Mouse (Mus musculus) granulocyte monocyte progenitor cell, adult 5-6 weeks (primary cell): Measurements from ENCODE around the gene B3galnt1. TPM values are rescaled to one million over a fixed set of nuclear protein-coding genes. Genes with fewer than 3 reads are reported as not detected.
"Not testable (repeated sequence)": the region's sequence is repeated elsewhere in the genome, so short reads cannot be mapped to it uniquely, and the experiment has no call there.

Experiments
- ATAC-seq: replicated peaks from 2 replicates; pipeline ENCODE4 v1.8.0; 2016; ENCODE audit warnings: mild to moderate bottlenecking, moderate TSS enrichment, inconsistent platforms; ENCODE audit not compliant: poor library complexity, severe bottlenecking
- total RNA-seq, 2 experiments: library from RNA; stranded (forward) in 1 of 2; stranded (reverse) in 1 of 2; fragments of 200-712, 200-1000 nt in 1 of 2; fragments of >200 nt in 1 of 2; fragmentation: Nextera tagmentation in 1 of 2; gene quantifications; 2 replicates each; pipeline ENCODE4 v1.2.3; 2014 to 2017

The B3galnt1 gene
- total RNA-seq, 2 experiments from 2014 or later: 0.46 to 1.3 TPM

DNA sequence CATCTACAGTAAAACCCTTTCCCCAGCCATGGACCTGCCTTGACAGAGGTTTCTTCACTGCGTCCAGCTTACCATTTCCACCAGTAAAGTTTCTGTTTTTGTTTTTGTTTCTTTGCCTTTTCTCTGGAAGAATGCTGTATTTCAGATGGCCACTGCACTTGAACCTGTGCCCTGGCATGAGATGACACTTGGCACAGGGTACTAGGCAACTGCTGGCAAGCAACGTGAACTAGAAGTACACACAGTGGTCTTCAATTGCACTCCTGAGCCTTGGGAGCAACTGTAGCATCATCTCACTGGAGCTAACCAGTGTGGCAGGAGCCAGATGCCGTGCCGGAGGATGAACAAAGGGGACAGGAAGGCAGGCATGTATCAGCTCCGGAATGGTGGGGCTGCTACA, 26.2 kb downstream of the B3galnt1 start:
- no peak for ATAC-seq

DNA sequence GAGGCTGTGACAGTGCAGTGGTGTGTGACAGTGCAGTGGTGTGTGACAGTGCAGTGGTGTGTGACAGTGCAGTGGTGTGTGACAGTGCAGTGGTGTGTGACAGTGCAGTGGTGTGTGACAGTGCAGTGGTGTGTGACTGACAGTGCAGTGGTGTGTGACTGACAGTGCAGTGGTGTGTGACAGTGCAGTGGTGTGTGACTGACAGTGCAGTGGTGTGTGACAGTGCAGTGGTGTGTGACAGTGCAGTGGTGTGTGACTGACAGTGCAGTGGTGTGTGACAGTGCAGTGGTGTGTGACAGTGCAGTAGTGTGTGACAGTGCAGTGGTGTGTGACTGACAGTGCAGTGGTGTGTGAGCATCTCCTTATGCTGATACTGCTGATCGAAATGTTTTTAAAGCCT, 33.2 kb downstream of the B3galnt1 start:
- not testable (repeated sequence) for ATAC-seq

DNA sequence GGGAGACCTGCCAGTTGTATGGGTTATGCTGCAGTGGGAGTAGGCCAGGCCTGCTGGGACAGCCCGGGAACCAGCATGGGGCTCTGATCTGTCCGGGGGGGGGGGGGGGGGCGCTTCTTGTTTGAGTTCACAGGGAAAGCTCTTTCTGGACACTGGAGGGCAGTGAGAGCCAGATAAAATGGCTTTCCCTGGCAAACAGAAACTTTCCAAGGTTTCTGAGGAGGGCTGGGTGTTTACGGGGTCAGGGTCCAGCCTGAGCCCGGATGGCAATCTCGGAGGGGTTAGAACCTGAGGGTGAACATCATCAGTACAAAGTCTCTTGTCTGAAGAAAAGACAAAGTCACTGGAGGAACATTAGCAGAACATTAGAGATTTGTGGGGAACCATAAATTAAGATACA, 35.4 kb downstream of the B3galnt1 start:
- no peak for ATAC-seq

DNA sequence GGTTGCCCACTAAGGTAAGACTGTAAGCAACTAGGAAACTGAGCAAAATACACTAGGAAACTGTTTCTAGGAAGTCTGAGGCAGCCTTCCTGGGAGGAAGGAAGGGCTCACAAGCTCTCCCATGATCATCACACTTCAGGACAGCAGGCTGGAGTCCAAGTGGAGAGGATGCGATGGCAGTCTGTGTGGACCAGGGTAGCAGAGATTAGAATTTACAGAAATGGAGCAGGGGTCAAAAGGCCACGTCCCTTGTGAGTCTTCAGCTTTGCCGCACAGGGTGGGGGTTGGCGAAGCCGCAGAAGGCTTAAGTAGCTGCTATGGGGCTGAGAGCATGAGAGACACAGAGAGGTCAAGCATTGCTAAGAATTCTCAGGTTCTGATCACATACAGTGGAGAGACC, 37.1 kb downstream of the B3galnt1 start:
- no peak for ATAC-seq

DNA sequence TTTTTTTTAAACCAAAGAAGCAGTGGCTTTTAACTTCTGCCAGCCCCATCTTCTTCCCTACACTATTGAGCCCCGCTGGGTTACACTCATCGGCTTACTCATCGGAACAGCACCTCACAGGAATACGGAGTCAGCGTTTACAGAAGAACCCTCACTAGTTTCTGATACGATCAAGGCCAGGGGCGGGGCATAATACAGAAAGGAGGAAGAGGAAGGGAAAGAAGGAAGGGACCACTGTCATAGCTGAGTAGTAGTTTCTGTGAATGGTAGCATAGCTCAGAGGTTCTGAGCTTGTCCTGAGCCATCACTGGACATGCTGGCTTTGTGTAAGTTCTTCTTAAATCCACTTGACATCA, 38.8 kb downstream of the B3galnt1 start:
- ATAC-seq: peak; percentile 99

DNA sequence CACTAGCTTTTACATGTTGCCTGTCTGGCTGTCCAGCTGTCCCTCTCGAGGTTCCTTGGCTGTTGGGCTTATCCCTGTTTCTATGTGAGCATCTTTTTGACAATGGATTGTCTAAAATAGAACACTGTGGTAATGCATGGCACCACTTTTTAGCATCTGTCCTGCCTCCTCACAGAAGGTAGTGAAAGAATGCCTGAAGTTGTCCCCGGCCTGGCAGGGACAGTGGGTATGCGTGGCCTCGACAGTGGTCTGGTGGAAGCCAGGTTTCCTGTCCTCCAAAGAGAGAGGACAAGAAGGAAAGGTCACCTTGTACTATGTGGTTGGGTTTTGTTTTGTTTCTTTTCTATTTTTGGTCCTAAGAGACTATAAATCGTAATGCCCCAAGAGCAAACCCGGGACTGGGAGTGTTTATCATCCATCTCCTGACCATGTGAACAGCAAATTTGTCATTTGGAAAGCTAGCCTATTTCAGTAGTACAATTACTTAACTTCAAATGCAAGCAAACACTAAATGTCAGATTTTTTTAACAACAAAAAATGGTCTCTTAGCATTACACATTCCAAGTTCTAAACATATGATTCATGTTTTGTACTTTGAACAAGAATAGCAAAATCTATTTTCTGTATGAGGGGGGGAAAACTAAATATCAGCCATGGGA, 39.3 kb downstream of the B3galnt1 start:
- no peak for ATAC-seq

DNA sequence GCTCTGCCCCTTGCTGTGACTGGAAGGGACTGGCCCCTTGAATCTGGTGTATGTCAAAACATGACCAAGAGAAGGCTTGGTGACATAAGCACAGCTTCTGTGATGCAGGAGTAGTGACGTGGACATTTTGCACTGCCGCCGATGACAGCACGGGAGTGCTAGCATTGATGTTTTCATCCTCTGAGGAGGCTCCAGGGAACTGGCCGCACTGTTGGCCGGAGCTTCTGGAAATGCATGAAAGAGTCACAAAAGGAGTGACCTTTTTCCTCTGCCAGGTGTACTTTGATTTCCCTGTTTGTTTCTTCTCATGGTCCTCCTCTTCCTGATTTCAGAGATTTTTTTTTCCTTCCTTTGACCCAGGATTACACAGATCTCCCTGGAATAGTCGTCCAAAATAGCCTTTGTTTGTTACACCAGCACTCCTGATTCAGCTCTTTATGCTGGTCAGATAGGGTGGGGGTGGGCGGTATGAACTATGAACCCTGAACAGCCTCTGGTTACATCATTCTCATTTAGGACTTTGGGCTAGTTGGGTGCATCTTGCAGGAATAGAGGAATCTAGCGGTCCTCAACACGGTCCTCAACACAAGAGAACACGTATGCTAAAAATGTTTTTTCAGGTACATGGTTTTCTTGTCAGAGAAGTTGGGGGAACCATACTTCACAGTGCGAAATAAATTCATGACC, 42.5 kb downstream of the B3galnt1 start:
- no peak for ATAC-seq

DNA sequence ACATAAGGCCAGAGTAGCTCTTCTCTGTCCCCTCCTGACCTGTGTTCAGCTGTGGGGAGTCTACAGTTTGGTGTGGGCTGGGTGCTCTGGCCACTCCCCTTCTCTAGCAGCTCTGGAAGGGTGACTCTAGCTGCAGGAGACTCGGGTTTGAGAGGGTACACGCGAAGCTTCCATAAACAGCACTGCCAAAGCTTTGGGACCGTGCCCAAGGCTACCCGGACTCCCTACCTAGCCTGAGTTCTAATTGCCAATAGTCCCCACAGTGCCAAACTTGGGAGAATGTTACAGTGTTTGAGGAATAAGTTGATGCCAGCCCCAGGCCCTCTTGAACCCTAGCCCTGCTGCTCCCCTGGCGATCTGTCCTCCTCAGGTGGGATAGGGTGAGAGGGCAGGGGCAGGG, 43.2 kb downstream of the B3galnt1 start:
- no peak for ATAC-seq

DNA sequence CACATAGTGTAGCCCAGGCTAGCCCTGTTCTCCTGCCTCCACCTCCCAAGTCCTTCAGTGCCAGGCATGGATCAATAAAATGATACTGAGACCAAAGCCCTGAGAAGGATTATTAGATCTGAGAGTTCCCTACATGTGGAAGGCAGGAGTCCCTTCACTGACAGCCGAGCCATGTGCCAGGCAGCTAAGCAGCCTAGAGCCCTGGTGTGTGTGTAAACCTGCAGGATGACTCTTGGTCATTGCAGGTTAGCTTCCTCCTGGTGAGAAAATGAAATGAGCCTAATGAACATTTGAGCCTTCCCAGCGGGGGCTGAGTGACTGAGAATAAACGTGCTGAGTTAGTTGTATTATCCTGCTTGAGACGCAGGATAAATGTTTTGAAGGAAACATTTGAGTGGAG, 49.2 kb downstream of the B3galnt1 start:
- ATAC-seq: no peak

DNA sequence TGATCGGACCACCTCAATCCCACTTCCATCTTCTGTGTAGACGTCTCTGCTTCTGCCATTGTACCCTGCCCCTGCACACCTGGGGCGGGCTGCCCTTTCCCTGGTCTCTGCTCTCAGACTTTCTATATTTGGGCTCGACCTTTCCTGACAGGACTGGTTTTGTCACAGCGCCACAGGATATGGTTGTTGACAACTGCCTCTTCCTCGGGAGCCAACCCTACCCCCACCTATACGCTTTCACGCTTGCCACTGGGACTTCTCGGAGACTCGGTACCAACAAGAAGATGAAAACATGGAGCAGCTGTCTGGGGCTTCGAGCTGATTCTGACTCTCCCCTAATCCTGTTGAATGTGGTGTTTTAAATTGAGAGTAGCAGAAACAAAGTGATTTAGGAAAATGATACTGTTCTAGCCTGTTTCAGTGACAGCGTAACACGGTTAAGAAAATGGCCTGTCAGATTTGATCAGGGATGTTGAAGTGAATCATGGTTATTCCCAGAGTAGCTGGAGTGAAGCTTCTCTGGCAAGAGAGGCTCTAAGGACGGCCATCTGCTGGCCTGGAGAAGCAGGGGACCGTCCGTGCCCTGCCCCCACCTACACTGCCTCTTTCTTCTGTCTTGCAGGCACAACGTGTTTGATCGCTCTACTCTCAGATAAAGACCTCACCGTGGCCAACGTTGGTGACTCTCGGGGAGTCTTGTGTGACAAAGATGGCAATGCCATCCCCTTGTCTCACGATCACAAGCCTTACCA, 49.9 kb downstream of the B3galnt1 start:
- ATAC-seq: no peak

DNA sequence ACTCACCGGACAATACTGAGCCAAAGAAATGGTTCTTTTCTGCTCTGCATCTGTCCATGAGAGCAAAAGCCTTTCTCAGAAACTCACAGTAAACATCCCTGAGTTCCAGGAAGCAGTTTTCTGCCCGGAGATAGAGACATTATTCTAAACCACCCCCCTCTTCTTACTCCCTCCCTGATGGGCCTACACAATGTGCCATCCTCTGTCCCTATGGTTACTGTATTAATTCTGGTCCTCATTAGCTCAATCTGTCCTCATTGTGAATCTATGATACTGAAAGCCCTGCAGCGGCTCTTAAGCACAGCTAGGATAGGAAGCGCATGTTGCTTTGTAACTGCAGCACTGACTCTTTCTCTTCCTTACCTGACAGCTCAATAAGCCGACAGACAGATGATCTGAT, 53.7 kb downstream of the B3galnt1 start:
- ATAC-seq: no peak

DNA sequence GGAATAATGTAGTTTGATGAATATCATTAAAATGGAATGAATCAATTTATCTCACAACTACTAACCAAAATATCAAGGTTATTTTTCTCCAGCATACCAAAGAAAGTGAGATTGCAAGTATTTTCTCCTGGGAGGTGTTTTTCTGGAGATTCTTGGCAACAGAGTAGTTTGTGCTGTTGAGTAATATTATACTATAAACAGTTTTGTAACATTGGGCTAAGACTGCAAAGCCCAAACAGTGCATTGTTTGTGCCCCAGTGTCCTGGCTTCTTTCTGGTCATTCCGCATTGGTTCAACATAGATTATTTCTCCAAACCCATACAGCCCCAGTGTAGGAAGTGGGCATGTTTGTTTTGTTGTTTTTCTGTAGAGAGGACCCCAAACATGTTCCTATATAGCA, 55.0 kb downstream of the B3galnt1 start:
- ATAC-seq: no peak

DNA sequence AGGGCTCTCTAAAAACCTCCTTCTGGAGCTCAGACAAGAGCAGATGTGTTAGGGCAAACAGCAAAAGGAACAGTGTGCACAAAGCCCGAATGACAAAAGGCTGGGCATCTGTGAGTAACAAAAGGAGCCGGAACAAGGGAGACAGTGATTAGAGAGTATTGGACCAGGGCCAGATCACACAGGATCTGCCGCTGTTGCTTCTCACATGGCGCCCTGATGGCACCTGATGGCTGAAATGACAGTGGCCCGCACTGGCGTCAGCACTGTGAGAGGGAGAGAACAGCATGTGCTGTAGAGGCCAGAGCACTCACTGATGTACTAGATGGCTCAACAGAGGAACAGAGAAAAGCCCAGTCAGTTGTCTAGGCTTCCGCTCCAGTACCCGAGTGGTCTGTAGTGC, 55.8 kb downstream of the B3galnt1 start:
- ATAC-seq: no peak

DNA sequence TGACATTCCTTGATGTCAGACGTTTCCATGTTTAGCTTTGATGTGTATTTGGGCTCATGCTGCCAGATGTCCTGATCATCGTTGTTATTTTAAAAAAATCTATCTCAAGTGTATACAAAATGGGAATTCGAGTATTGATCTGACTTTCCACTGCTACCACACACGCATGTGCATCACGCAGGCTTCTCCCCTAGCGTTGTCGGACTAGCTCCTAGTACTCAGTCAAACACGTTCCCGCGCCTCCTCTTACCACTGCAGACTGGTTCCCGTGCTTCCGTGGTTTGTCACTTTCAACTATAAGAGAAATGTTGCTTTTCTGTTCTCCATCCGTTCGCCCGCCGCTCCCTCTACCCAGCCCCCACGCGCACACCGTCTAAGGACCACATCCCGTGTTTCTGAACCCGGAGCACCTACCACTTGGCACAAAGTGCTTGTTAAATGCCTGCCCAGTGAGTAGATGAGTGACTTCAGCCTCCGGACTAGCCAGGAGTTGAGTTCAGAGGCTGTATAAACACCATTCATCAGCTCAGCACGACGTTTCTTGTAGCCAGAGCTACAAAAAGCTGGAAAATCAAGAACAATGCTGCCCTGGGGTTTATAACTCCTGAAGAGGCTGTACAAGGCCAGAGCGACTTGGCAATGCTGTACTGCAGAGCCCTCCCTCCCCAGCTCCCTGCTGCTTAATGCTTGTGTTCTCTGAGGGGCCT, 62.7 kb downstream of the B3galnt1 start:
- ATAC-seq: no peak

DNA sequence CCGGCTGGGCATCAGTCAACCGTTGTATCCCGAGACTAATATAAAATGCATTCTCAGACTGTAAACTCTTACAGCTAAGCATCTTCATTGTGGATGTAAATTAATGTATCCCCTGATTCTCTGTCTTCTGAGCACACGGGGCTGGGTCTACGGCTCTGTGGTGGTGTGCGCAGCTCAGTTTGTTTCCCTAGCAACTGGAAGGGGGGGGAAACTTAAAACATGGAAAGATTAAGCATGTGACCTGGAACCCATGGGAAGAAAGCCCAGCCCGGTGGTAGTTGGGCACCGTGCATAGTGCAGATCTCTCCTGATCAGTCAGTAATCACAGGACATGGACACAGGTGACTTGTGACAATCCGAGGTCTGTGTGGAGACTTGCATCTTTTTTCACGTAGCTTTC, 63.3 kb downstream of the B3galnt1 start:
- no peak for ATAC-seq

DNA sequence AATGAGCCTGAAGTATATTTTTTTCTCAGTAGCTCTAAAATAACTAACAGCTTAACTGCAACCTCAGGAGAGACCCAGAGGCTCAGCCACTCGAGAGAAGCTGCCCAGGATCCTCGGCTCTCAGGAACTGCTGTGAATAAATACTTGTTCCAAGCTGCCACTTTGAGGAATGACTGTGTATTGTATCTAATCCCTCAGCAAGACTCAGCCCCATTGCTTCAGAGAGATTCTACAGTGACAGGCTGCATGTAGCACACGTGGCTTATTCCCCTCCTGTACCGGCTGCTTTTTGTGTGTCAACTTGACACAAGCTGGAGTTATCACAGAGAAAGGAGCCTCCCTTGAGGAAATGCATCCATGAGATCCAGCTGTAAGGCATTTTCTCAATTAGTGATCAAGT, 66.1 kb downstream of the B3galnt1 start:
- ATAC-seq: no peak

DNA sequence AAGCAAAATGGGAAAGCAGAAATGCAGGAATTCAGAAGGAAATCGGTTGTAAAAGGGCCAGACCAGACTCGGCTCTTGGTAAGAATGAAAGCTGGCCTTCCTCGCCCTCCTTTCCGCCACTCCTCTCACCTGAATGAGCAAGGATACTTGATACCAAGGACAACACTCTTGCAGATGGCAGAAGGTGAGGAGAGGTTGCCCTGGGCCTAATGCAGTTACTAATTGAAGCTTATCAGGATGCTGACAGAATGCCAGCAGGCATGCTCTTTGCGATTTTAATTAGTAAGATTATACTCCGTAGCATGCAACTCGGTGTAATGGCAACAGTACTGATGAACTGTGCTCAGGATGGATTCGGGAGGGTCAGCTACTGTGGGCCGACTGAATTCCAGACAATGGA, 67.2 kb downstream of the B3galnt1 start:
- ATAC-seq: no peak

DNA sequence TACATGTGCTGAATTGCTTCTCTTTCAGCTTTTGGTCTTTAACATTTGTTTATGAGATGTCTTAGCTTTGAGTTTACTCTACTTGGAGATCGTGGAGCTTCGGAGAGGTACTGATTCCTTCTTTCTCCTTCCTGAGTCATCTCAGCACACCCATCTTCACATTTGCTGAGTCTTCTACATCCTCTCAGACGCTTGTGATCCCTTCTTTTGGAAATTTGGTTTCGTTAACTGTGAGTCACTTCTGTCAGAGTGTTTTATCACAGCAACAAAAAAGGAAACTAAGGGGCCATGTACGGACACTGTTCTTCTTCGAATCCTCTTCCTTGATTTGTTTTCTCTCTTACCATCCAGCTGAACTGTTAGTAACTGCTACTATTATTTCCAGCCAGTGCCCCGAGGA, 69.2 kb downstream of the B3galnt1 start:
- ATAC-seq: no peak

DNA sequence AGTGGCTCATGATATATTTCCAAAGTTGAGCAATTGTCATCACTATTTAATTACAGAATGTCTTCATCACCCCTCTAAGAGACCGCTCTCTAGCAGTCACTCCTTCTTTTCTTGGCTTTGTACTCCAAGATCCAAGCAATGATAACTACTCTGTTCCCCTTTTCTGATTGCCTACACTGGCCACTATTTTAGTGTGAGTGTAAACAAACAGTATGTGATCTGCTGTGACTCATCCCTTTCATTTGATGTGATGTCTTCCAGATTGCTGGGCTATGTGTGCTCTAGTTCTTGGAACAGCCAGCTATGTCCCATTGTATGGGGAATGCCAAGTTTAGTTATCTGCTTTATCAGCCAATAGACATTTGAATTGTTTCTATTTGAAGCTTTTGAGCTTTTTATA, 71.4 kb downstream of the B3galnt1 start:
- ATAC-seq: peak; percentile 70

DNA sequence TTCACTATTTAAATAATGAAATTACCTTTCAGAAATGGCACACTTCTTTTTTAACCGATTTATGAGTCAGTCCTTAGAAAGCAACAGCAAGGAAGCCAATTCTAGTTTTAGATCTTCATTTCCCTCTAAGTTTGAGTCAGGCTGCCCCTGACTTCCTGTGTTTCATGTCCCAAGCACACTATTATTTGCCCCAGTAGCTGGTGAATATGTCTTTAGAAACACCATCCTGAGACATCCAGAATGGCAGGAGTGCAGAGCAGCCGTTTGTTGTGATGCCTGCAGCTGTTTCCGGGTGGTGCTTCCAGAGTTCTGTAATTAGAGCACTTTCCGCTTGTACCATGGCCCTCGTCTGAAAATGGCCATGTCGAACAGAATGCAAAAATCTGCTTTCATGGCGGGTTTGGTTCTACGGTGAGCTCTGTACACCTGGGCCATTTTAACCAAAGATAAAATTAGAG, 73.7 kb downstream of the B3galnt1 start:
- peak; percentile 39; the same call in 1 of the 2 replicates for ATAC-seq
